Mouse (Mus musculus) CD8-positive naive resting alpha-beta T cell, adult 2 months (primary cell): ENCODE data around the gene Myom1.

Experiments used
- DNase-seq, 2 experiments: peaks; one replicate each; pipeline ENCODE4 v3.0.0; 2022; ENCODE audit warnings: low read depth in 2 of 2, low spot score in 2 of 2

The Myom1 gene

DNA sequence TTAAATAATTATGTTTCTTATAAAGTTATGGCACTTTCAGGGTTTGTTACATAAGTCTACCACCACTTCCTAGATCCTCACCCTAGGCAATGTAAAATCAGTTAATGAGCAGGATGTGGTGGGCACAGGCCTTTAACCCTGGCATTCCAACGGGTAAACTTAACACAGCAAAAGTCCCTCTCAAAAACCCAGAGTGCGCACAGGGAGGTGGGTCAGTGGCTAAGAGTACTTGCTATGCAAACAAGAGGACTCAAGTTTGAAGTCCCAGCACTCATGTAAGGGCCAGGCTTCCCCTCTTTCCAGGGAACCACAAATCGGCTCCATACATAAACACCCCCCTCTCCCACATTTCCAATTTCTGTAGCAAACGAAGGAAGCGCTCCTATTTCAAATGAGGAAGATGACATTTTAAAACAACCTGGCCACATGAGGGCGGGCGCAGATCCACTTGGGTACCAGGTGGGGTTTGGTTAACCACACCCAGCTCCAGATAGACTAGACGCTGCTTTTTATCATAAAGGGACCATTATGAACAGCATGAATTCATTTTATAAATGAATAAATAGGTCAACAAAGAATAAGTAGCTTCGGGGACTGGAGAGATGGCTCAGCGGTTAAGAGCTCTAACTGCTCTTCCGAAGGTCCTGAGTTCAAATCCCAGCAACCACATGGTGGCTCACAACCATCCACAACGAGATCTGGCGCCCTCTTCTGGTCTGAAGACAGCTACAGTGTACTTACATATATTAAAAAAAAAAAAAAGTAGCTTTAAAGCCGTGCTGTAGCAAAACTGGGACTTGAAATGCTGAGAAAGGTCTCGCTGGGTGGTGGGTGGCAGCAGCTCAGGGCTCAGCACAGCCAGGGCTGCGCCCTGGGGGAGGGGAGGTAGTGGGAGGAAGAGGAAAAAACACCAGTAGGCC is 10.5 kb upstream of the Myom1 start:
- DNase-seq = no peak

DNA sequence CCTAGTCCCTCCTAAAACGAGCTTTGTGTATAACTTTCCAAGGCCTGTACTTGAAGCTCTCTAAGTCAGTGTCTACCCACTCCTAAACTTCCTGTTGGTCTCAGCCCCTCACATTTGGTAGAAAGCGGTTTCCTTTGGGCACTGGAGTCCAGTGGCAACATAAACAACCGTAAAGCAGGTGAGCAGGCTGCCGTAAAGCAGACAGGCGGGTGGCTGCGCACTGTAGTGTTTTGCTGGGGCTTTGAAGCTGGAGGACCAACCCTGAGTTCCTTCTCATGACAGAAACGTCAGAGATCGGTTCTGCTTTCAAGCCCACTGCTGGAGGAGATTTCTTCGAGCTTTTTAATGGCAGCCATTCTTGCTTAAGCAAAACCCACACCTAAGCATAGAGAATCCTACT is 9.8 kb upstream of the Myom1 start:
- no peak for DNase-seq

DNA sequence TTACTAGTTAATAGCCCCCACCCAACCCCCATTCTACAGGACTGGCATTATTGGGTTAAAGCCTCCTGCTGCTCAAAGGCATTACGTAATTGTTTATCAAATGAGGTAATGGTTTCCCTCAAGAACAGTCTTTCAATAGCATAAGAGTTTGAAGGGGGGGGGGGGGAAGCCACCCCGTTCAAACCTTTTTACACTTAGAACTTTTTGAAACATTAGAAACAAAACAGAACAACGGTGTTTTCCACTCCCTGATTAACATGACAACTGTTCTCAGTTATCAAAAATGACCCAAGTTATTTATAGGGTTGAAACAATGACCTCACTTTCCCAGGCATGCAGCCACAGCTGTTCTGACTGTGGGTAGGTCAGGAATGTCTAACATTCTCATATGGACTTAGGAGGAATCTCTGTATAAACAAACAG is 9.0 kb upstream of the Myom1 start:
- DNase-seq = no peak

DNA sequence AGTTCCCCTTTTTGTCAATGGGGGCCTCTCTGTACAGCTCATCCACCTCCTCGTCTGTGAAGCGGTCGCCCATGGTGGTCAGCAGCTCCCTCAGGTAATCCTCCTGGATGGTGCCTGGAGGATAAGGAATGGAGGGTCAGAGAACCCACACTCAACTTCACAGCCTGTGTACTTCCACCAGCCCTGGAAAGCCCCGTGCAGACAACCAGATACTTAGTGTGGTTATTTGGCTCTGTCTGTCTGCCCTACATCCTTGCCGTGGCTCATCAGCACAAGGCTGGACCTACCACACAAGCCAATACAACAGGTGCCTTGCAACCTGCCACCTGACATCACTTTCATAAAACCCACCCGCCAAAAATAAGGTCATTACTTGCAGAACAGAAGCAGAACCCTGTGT is 7.8 kb upstream of the Myom1 start:
- no peak for DNase-seq

DNA sequence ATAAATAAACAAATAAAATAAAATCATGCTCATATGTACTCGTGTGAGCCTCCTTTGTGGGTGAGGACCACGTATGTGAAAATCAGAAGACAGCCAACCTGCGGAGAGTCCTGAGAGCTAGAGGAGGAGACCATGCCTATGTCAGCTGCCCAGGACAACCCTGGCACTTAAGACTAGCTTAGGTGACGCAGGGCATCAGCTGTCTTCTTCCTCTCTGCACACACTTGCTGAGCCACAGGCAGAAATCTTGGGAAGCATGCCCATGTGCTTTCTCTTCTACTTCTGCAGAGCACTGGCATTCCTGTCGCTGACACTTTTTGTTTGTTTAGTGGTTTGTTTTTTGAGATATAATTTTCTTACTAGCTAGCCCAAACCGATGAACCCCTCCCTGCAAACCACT is 6.9 kb upstream of the Myom1 start:
- DNase-seq = no peak

DNA sequence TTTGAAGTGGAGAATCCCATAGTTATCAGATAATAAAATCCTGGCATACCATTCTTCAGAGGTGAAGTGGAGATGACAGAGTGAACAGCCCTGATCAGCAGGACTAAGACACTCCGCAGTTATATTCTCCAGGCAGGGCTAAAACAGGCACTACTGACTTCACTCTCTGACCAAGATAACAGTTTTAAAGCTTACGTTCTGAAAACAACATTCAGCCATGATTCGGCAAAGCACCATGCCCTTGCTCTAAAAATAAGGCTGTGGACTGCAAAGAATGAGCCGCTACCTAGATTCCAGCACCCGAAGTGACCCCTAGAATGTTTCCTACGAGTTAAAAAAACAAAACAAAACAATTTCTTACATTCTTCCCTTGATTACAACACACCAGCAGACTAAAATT is 4.6 kb upstream of the Myom1 start:
- DNase-seq = no peak

DNA sequence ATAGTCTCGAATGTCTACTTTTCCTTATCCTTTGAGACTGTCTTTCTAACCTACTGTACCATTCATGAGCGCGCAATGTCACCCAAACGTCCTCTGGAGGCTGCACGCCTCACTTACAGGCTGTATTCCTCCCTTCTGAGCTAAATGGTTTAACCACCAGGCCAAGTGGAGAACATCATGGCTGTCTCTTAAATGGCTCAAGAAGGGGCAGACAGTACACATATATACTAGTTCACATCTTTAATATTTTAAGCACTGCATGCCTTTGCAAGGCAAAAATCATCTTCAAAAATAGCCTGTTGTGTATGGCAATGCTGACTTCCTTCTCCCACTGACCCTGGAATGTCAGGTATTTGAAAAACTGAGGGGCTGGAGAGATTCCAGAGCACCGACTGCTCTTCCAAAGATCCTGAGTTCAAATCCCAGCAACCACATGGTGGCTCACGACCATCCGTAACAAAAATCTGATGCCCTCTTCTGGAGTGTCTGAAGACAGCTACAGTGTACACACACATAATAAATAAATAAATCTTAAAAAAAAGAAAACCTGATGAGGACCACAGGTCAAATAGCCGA is 3.9 kb upstream of the Myom1 start:
- DNase-seq = no peak

DNA sequence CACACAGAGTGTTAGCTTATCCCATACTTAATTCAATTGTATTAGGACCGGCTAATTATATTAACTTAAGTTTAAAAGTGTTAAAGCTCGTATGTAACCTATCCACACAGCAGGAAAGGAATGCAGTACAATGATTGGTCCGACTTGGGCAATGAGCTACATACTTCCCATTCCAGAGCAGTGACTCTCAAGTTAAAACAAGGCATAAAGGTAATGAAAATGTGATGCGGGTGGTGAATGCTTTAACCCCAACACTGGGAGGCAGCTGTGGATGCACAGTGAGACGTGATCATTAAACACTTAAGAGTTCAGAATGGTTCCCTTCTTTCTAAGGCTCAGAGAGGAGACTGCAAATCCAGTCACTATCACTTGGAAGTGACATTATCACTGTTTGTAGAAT is 3.2 kb upstream of the Myom1 start:
- DNase-seq = no peak

DNA sequence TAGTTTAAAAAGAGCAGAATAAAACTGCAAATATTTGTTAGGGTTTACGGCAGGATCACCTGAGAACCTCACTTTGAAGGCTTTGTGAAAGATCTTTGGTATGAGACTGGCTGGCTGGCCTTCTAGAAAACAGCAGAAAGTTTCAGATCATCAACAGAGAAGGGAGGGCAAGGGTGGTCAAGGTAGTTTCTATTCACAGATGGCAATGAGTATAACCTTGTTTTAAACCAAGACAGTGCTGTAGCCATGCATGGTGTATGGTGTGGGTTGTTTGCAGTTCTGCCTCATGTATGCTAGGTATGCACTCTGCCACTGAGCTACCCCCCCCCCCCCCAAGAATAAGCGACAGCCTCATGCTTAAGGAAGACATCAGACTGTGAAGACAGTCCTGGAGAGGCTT is 2.2 kb upstream of the Myom1 start:
- no peak for DNase-seq

DNA sequence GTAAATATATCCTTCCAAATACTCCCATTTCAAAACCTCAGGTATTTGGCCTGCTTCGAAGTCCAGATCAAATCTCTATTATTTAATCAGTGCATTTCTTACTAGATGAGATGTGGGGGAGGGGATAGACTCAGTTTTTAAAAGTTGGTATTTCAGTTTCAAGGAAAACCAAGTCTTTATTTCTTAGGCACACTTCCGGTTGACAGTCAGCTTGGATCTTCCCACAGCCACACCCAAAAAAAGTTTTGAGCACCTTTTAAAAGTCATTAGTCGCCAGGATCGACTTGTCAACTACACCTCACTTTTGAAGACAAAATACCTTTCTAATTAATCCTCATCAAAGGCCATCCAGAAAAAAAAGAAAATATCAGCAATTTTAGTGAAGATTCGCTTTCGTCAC is 1.4 kb upstream of the Myom1 start:
- no peak for DNase-seq

DNA sequence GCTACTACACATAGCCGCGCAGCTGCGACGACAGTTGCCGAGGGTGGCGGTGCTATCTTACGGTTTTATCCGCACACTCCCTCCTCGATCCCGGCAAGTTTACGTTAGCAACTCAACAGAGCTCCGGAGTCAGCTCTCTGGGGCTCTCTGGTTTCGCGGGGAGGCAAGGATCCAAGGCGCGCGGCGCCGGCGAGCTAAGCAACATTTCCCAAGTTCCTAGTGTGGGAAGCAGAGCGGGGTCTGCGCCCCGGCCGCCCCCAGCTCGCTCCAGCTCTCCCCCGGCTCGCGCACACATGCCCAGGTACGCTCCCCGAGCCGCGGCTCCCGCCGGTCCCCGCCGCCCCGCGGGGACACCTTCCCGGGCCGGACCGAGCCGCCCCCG is 743 bp upstream of the Myom1 start:
- DNase-seq = peak in 1 of 2 experiments; percentile 39

DNA sequence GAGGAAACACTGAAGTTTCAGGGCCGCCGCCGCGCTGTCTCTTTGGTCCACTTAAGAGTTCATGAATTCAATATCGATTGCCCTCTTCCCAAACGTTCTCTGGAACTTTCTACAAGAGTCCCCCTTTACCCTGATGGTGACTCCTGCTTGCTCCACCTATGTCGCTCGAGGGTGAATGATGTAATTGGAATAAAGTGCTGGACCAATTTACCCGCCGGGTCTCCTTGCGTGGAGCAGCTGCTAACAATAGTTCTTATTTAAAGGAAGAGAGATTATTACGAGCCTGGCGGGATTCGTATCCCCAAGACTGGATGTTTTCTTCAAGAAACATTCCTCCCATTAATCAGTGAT is 286 bp downstream of the Myom1 start, which contains the start of gene Myl12a:
Gene Myl12a, minus strand, starts transcription at position 135 of the 351 bp plus-strand sequence.
- no peak for DNase-seq

DNA sequence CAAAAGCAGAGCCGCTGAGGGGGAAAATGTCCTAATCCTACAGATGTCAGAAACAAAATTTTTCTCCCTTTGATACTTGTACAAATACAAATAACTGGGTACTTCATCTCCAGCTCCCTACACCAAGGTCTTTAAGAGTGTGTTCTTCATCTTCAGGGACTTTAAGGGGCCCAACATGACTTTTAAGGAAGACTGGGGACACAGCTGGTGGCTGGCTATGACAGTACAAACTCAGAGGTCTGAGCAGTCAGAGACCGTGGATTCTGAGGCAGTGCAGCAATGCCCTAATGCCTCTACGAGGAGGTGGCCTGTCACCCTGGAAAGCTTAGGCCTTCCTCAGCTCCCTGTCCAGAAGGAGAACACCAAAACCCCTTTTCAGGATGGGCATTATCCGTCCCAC is 679 bp downstream of the Myom1 start:
- DNase-seq = no peak

DNA sequence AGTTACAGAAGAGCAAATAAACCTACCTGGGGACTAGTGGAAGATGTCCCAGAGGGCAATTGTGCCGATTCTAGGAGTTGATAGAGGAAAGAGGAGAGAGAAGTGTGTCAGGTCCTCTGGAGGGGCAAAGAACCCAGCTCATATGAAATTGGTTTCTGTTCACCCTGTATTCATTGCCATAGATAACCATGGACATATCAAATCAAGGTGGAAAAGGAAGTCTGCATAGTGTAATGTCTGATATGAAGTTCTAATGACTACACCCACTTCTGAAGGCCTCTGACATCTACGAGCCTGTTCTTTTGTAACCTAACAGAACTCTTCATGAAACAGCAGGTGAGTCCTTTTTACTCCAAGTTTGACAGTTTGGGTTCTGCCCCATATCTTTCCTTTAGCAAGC is 1.3 kb downstream of the Myom1 start:
- DNase-seq = no peak

DNA sequence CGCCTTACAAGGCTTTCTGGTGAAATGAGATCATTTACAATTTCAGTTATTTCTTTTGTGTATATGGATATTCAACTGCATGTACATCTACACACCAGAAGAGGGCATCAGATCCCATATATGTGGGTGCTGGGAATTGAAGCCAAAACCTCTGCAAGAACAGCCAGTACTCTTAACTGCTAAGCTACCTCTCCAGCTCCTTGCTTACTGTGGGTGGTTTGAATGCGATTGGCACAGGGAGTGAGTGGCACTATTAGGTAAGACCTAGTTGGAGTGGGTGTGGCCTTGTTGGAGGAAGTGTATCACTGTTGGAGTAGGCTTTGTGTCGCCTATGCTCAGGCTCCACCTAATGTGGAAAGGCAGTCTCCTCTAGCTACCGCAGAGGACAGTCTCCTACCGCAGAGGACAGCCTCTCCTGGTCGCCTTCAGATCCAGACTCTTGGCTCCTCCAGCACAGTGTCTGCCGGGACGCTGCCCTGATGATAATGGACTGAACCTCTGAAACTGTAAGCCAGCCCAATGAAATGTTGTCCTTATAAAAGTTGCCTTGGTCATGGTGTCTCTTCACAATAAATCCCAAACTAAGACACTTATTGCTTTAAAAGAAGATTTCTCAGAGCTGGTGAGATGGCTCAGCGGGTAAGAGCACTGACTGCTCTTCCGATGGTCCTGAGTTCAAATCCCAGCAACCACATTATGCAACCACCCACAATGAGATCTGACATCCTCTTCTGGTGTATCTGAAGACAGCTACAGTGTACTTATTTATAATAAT is 1.9 kb downstream of the Myom1 start:
- no peak for DNase-seq

DNA sequence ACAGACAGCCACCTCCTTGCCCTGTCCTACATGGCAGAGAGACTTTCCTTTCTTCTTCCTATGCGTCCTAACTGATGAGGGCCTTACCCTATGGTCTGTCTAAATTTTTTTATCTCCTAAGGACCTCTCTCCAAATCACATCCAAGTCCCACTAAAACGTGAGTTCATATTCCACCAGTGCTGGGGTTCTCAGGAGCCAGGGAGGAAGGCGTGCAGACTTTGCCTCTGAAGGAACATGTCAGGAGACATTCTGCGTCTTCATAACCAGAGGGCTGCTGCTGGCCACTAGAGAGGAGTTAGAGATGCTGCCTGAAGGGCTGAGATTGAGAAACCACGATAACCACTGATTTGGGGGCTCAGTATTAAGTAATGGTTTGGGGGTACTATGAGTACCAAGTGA is 4.5 kb downstream of the Myom1 start:
- no peak for DNase-seq

DNA sequence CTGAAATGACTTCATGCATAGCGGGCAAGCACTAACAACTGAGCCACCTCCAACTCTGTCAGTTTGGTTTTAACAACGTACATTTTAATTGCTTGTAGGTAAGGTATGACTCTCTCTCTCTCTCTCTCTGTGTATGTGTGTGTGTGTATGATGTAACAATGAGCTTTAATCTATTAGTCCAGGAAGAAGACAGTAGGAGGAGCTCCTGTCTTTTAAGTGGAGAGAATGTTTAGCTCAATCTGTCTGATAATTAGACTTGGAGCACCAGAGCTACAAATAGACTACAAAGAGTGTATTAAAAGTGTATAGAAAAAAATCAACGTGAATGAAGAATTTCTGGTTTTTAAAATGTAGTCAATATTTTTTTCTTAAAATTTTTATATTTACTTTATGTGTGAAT is 6.2 kb downstream of the Myom1 start:
- DNase-seq = no peak

DNA sequence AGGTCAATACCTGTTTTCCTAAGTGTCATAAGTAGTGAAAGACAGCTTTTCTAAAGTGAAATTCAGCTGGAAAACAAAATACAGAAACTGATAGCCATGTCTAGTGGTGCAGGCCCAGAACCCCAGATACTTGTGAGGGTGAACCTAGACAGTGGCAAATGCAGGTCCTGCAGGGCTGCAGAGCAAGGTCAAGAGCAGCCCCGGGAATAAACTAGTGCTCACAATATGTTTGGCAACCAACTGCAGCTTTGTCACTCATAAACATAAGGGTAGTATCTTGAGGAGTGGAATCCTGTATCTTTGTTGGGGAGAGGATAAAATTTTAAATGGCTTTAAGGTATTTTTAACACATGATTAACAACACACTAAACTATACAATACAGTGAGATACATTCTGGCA is 7.3 kb downstream of the Myom1 start:
- no peak for DNase-seq

DNA sequence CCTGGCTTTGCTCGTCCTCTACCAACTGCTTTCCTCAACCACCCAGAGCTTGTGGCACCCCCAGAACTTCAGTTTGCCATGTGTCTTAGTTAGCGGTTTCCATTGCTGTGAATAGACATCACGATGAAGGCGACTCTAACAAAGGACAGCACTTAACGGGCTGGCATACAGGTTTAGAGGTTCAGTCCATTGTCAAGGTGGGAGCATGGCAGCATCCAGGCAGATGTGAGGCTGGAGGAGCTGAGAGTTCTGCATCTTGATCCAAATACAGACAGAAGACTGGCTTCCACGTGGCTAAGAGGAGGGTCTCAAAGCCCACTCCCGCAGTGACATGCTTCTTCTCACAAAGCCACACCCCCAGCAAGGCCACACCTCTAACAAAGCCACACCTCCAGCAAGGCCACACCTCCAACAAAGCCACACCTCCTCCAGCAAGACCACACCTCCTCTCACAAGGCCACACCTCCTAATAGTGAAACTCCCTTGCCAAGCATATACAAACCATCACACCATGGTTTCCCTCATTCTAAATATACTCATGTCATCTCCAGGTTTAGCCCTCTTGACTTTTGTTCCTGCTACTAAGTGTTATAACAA is 8.3 kb downstream of the Myom1 start:
- no peak for DNase-seq

DNA sequence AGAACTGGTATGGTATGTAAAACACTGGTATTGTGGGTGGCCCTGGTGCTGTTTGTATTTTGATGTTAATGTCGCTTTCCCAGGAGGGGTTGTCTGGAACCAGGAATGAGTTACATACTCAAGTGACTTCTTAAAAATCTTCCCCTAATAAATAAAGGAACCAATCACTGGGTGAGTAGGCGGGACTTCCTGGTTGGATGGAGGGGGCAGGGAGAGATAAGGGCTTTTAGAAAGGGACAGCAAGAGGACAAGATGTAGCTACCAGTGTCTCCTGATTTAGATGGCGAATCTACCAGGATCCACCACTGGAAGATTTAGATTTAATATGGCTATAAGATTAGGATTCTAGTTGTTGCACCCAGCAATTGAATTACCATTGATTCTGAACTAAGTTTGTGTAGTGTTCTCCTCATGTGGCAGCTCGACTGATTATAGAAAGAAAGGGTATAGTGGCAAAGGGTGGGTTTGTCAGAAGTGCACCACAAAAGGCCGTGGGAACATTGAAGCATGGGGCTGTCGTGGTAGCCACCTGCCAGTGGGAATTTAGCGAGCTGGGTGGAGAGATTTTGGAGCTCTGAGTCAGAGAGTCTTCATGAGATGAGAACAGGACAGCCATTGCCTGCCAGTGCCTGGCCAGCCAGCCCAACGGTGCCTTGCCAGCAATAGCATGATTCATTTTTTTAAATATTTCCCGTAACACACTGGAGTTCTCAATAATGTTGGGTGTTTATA is 9.7 kb downstream of the Myom1 start:
- DNase-seq = no peak

DNA sequence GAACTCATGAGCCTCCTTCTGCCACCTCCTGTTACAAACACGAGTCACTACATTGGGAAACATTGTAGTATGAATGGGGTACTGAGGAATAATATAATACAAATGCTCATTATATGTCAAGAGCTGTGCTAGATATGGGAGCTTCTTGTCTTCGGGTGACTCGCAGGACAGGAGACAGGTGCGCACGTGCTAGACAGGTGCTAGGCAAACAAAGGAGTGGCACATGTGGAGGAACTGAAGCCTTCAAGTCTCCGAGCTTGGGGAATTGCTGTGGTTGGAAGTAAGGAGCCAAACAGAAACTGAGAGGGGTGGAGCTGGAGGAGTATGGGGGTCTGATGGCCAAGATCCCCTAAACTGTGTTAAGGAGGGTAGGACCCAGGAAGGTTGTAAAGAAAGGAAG is 10.7 kb downstream of the Myom1 start:
- no peak for DNase-seq
